Mouse (Mus musculus) lung, embryonic 15.5 days (tissue): ENCODE measurements around the gene Clec2d. TPM values are rescaled to one million over a fixed set of nuclear protein-coding genes. Genes with fewer than 3 reads are reported as not detected.
A peak's percentile ranks its signal among the peaks of the same experiment; 100 is the strongest.
"Not testable (repeated sequence)": the region's sequence is repeated elsewhere in the genome, so short reads cannot be mapped to it uniquely, and the experiment has no call there.

Experiments used
- ATAC-seq: fragments of 200-750 bp; cut with Nextera tagmentation; 2 replicates; pipeline ENCODE4 v1.8.0; 2017; ENCODE audit warnings: moderate number of reproducible peaks, borderline replicate concordance; ENCODE audit not compliant: low FRiP score, low TSS enrichment; ENCODE audit errors: extremely low read depth
- H3K27ac ChIP-seq: fragments of 300-500 bp; sonication (generic); 2 replicates; pipeline ENCODE4 v1.5.1; 2015; ENCODE audit warnings: moderate library complexity, mild to moderate bottlenecking, inconsistent platforms
- H3K27me3 ChIP-seq: fragments of 300-500 bp; sonication (generic); 2 replicates; pipeline ENCODE4 v1.6.1; 2015; ENCODE audit warnings: inconsistent platforms
- H3K36me3 ChIP-seq: fragments of 300-500 bp; sonication (generic); 2 replicates; pipeline ENCODE4 v1.6.1; 2015; ENCODE audit warnings: inconsistent platforms
- H3K4me1 ChIP-seq: fragments of 300-500 bp; sonication (generic); 2 replicates; pipeline ENCODE4 v1.6.1; 2015; ENCODE audit warnings: inconsistent platforms
- H3K4me2 ChIP-seq: fragments of 300-500 bp; sonication (generic); 2 replicates; pipeline ENCODE4 v1.6.1; 2015; ENCODE audit warnings: inconsistent platforms, mild to moderate bottlenecking, moderate library complexity
- H3K4me3 ChIP-seq: fragments of 300-500 bp; sonication (generic); 2 replicates; pipeline ENCODE4 v1.5.1; 2015; ENCODE audit warnings: mild to moderate bottlenecking, inconsistent platforms
- H3K9ac ChIP-seq: fragments of 300-500 bp; sonication (generic); 2 replicates; pipeline ENCODE4 v1.6.1; 2015; ENCODE audit warnings: inconsistent platforms
- H3K9me3 ChIP-seq: fragments of 300-500 bp; sonication (generic); 2 replicates; pipeline ENCODE4 v1.6.1; 2016; ENCODE audit warnings: inconsistent platforms
- WGBS: fragments of 180-500 bp; shearing (Covaris S2); methylation state at CpG from one replicate; pipeline ENCODE4 v1.1.7; 2015; 5-methylcytosine and 5-hydroxymethylcytosine counted together
- polyA plus RNA-seq: library from polyadenylated mRNA; unstranded; fragments of >200 nt; fragmentation: Nextera tagmentation; extraction: Ambion mirVana; gene quantifications from 2 replicates; pipeline ENCODE4 v1.2.1, GENCODE M21; 2015

Clec2d gene
- polyA plus RNA-seq, 1 experiment from 2014 or later, result 1.5 TPM

DNA sequence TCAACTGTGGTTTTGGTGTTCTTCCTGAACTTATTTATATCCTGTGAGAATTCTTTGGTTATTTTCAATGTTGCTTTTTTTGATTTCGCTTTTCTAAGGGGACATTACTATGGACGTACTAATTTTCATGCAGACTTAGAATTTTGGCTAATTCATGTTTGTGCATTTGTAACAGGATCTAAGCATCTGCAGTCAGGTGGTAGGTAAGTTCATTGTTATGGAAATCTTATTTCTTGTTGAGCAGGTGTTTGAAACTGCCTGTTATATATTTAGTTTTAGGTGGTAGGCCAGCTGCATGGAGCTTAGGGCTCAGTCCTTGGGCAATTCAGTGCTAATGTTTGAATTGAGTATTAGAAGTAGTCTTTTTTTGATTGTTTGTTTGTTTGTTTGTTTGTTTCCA is 13.0 kb downstream of the Clec2d start:
- ATAC-seq, result no peak
- WGBS, result 90% methylated on average over 2 of the region's 2 CpGs
- no peak overlapping the region for H3K4me2 ChIP-seq

DNA sequence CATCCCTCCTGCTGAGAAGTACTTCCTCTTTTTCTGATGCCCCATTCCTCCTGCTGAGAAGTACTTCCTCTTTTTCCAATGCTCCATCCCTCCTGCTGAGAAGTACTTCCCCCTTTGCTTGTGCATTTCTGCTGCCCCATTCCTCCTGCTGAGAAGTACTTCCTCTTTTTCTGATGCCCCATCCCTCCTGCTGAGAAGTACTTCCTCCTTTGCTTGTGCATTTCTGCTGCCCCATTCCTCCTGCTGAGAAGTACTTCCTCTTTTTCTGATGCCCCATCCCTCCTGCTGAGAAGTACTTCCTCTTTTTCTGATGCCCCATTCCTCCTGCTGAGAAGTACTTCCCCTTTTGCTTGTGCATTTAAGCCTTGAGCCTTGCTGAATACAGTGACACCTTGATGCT is 19.7 kb downstream of the Clec2d start:
- H3K27ac ChIP-seq, H3K9ac ChIP-seq, H3K4me1 ChIP-seq, H3K36me3 ChIP-seq, H3K4me3 ChIP-seq, H3K9me3 ChIP-seq, ATAC-seq, H3K27me3 ChIP-seq, H3K4me2 ChIP-seq: not testable (repeated sequence)

More for the DNA sequence above, 13.0 kb downstream of the Clec2d start:
- no peaks in the 10 kb centered on the region for H3K27me3 ChIP-seq
- H3K4me1 ChIP-seq, result no peaks in the 10 kb centered on the region
- H3K36me3 ChIP-seq, result no peaks in the 10 kb centered on the region
- no peaks in the 10 kb centered on the region for H3K9me3 ChIP-seq
- H3K27ac ChIP-seq, result no peak overlapping the region
- H3K4me3 ChIP-seq, result no peak overlapping the region
- H3K9ac ChIP-seq, result no peak overlapping the region

DNA sequence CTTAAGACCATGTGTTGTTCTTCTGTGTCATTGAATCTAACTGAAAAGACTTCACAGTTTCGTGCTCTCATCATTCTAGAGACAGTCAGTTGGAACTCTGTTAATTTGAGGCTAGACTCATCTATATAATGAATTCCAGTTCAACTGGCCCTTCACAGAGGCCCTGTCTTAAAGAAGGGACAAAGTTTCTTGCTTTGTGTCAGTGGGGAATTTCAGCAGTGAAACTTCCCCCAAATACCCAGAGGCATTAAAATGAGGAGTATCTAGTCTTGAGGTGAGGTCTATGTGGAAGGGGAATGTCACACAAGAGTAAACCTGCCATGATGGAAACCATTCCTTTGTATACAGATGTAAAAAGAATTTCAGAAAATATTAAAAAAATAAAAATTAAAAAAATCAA is 21.9 kb downstream of the Clec2d start:
- ATAC-seq, result no peak
- Histone ChIP-seq H3K27ac (no peak overlapping the region), H3K4me2 (no peak overlapping the region), H3K36me3 (no peaks in the 10 kb centered on the region), H3K4me3 (no peak overlapping the region), H3K27me3 (no peaks in the 10 kb centered on the region), H3K4me1 (no peaks in the 10 kb centered on the region), H3K9ac (no peak overlapping the region), H3K9me3 (no peaks in the 10 kb centered on the region)
- WGBS, result 93% methylated on average over 1 of the region's 1 CpGs

DNA sequence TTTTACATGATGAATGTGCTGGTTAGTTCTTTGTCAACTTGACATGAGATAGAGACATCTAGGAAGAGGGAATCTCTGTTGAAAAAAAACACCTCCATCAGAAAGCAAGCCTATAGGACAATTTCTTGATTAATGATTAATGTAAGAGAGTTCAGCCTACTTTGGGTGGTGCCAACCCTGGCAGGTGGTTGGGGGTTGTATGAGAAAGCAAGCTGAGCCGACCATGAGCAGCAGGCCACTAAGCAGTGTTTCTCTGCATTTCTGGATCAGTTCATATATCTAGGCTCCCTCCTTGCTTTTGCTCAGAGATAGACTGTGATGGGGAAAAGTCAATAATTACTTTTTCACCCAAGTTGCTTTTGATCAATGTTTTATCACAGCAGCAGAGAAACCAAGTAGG is 23.9 kb downstream of the Clec2d start:
- Histone ChIP-seq H3K36me3 (no peaks in the 10 kb centered on the region), H3K4me3 (no peak overlapping the region), H3K27me3 (no peaks in the 10 kb centered on the region), H3K27ac (no peak overlapping the region), H3K9me3 (no peaks in the 10 kb centered on the region), H3K9ac (no peak overlapping the region), H3K4me2 (no peak overlapping the region), H3K4me1 (no peaks in the 10 kb centered on the region)
- ATAC-seq, result no peak
- WGBS, result 69% methylated on average over 1 of the region's 1 CpGs

DNA sequence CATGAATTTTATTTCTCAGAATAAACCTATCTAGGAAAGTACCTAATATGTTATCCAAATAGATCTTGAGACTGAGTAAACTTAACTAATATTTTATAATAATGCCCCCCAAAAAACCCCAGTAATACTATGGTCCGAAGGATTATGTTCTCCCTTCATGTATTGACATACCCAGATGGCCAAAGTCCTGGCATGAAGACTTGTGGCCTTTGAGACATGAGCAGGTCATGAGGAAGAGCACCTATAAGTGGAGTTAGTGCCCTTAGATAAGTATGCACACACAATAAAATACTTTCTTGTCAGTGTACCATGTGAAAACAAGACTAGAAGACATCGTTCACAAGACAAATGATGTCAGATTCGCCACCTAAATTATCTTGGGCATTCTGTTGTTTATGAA is 24.4 kb downstream of the Clec2d start:
- Histone ChIP-seq H3K9ac (no peak overlapping the region), H3K4me3 (no peak overlapping the region), H3K4me2 (no peak overlapping the region), H3K27ac (no peak overlapping the region), H3K27me3 (no peaks in the 10 kb centered on the region), H3K9me3 (no peaks in the 10 kb centered on the region), H3K36me3 (no peaks in the 10 kb centered on the region), H3K4me1 (no peaks in the 10 kb centered on the region)
- WGBS, result 71% methylated on average over 3 of the region's 3 CpGs
- no peak for ATAC-seq

DNA sequence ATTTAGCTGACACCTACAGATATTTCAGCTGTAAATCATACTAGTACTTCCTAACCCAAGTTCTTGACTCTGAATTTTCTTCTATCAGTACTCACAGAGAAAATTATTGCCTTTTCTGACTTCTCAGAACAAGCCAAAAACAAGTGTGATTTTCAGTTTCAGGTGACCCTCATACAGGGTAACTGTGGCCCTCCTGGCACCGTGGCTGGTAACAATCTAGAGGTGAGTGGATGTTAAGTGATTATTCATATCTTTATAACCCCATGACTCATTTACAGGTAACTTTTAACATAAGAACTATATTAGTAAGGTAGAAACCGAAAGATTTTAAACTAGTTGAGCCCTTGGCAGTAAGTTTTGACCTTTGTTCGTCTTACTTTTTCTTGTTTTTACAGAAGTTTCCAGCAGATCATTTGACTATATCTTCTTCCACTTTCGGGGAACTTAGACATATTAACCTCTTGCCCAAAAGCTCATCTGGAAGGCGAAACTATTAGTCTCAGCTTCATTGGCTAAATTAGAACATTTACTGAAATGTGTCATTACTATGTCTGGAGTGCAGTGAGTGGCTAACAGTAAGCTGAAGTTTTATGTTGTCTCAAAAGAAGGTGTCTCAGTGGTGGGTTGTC is 28.6 kb downstream of the Clec2d start:
- no peak overlapping the region for H3K9ac ChIP-seq
- H3K4me3 ChIP-seq, result no peak overlapping the region
- H3K27ac ChIP-seq, result no peak overlapping the region
- ATAC-seq, result no peak
- no peaks in the 10 kb centered on the region for H3K27me3 ChIP-seq
- WGBS, result 86% methylated on average over 5 of the region's 5 CpGs
- no peaks in the 10 kb centered on the region for H3K36me3 ChIP-seq
- no peaks in the 10 kb centered on the region for H3K9me3 ChIP-seq
- H3K4me2 ChIP-seq, result no peak overlapping the region
- H3K4me1 ChIP-seq, result no peaks in the 10 kb centered on the region

DNA sequence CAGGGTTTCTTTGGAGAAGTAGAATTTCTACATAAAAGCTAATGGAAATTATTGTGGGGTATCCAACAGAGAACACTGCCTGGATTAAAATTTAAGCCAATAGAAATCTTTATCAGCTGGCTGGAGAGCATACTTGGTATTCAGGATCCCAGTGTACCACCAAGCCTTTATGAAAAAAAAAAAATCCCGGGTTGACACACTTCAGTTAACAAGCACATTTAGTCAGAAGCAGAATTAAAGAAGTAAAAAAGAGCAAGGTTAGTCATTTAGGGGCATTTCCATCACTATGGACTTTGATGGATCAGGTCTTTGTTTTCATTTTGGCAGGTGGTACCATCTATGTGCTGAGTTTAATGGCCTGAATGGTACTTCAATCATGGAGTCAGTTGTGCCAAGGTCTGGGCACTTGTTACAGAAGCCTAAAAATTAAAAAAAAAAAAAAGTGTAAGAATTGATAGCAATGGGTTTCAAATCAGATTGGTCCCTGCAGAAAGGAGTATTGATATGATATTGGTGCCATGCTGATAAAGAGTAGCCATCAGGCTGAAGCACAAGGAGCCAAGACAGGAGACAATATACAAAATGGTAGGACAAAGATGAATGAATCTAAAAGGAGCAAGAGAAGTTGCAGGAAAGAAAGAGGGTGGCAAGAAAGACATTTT is 29.5 kb downstream of the Clec2d start:
- no peak for ATAC-seq
- Histone ChIP-seq H3K27ac (no peak overlapping the region), H3K4me2 (no peak overlapping the region), H3K4me3 (no peak overlapping the region), H3K36me3 (no peaks in the 10 kb centered on the region), H3K27me3 (no peaks in the 10 kb centered on the region), H3K9me3 (no peaks in the 10 kb centered on the region), H3K9ac (no peak overlapping the region), H3K4me1 (0 out of 2 replicates have a peak, but pooled peaks cover 5% of the 10 kb centered on the region)
- WGBS, result 67% methylated on average over 1 of the region's 1 CpGs

DNA sequence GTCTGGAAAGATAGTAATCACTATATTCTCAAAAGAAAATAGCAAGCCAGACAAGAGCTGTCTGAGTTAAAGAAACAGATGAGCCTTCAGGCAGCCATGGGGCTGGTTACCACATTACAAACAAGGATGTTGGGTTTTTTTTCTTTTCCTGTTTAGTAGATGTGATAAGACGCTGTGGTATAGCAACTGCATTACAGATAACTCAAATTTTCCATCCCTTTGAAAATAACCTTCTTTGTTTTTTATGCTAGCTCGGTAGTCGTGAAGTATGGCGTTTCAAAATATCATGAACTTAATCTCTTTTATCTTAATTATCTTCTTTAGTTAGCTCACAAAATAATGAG is 30.0 kb downstream of the Clec2d start:
- WGBS, result 81% methylated on average over 4 of the region's 4 CpGs
- Histone ChIP-seq H3K4me2 (no peak overlapping the region), H3K36me3 (no peaks in the 10 kb centered on the region), H3K27ac (no peak overlapping the region), H3K4me3 (no peak overlapping the region), H3K27me3 (no peaks in the 10 kb centered on the region), H3K4me1 (peaks cover 9% of the 10 kb centered on the region; the same call in 1 of the 2 replicates), H3K9me3 (no peaks in the 10 kb centered on the region), H3K9ac (no peak overlapping the region)
- ATAC-seq, result no peak

DNA sequence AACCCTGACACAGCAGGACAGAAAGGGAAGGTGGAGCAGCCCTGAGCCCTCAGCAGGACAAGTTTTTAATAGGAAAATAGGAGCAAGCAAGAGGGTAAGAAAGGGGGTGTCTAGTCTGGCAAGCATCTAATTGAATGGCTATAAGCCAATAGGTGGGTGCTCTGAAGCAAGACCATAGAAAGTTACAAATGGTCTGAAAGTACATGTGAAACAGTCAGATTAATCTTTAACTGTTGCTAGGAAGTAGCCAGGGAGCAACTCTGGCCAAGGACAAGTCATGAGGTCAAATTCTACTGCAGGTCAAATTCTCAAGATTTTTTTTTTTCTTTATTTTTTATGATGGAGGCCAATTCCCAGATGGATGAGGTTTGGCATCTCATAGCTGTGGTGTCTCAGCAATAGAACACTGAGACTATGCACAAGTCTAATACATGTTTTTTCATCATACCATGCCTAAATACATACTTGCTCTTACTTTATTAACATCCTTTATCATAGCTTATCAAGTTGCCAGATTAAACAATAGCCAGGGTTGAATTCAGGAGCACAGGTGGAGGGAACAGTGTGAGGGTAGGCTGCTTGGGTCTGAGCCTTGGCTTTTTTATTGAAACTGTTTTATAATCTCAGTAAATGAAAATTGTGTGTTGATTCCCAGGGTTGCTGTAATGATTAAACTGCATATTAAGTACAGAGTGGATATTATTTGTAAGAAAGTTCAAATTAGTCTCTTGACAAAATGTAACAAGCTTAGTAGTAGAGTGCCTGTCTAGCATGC is 32.2 kb downstream of the Clec2d start:
- Histone ChIP-seq H3K27ac (no peak overlapping the region), H3K9me3 (no peaks in the 10 kb centered on the region), H3K4me3 (no peak overlapping the region), H3K27me3 (no peaks in the 10 kb centered on the region), H3K9ac (no peak overlapping the region), H3K4me2 (no peak overlapping the region), H3K4me1 (peaks cover 17% of the 10 kb centered on the region; the same call in 1 of the 2 replicates), H3K36me3 (no peaks in the 10 kb centered on the region)
- no peak for ATAC-seq

DNA sequence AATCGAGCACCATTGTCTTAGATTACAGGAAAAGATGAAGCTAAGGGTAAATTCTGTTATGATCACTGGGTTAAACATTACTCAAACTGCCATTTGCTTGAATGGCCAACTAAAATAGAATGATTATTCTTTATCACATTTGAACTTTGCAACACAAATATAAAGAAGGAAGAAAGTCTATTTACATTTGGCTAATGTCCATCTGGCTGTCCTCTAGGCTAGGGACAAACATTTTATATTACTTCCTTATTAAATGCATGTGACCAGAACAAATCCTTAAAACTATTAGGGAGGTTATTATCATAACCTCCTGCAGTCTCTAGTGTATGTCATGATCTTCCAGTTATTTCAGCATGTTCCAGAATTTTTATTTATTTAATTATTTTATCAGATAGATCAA is 33.1 kb downstream of the Clec2d start:
- Histone ChIP-seq H3K27me3 (no peaks in the 10 kb centered on the region), H3K27ac (peak overlapping the region; percentile 19; the same call in 1 of the 2 replicates), H3K4me1 (peaks cover 17% of the 10 kb centered on the region; the same call in 1 of the 2 replicates), H3K4me3 (no peak overlapping the region), H3K9ac (no peak overlapping the region), H3K4me2 (no peak overlapping the region), H3K9me3 (no peaks in the 10 kb centered on the region), H3K36me3 (no peaks in the 10 kb centered on the region)
- ATAC-seq, result no peak
- WGBS, result 53% methylated on average over 1 of the region's 1 CpGs

DNA sequence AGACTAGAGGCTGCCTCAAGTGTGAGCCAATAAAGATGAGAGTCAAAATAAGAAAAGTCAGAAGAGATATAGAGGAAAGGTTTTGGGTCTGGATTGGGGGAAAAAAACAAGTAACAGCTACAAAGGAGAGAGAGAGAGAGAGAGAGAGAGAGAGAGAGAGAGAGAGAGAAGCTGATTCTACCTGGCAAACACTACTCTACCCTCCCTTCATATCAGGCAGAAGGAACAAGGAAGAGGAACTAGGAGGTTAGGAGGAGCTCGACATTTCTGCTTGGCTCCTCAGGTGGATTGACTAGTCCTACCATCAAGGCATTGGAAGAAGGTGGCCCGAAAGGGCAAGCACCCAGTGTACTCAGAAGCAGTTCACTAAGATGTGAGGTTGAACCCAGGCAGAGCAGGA is 33.8 kb downstream of the Clec2d start:
- Histone ChIP-seq H3K27me3 (no peaks in the 10 kb centered on the region), H3K4me1 (peaks cover 17% of the 10 kb centered on the region; the same call in 1 of the 2 replicates), H3K27ac (peak overlapping the region; percentile 22; the same call in 1 of the 2 replicates), H3K36me3 (no peaks in the 10 kb centered on the region), H3K4me2 (no peak overlapping the region), H3K4me3 (no peak overlapping the region), H3K9me3 (no peaks in the 10 kb centered on the region), H3K9ac (no peak overlapping the region)
- 83% methylated on average over 2 of the region's 2 CpGs for WGBS
- no peak for ATAC-seq

DNA sequence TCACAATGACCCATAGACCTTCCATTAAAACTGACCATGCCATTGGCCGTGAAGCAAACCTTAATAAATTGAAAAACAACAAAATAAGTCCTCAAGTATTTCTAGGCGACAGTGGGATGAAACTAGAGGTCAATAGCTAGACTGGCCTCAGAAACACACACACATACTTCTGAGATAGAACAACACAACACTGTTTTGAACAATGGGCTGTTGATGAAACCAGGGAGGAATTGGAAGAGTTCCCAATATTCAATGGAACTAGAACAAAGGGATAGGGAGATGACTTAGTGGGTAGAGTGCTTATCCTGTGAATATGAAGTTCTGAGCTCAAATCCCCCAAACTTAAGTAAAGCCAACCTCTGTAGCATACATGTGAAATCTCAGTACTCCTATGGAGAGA is 34.6 kb downstream of the Clec2d start:
- Histone ChIP-seq H3K9ac (no peak overlapping the region), H3K4me3 (no peak overlapping the region), H3K36me3 (no peaks in the 10 kb centered on the region), H3K4me2 (no peak overlapping the region), H3K9me3 (no peaks in the 10 kb centered on the region), H3K27me3 (no peaks in the 10 kb centered on the region), H3K27ac (no peak overlapping the region), H3K4me1 (peaks cover 17% of the 10 kb centered on the region; the same call in 1 of the 2 replicates)
- ATAC-seq, result no peak
- WGBS, result 77% methylated on average over 2 of the region's 2 CpGs
